Mouse (Mus musculus): ENCODE results near the gene Nav2.

GRCm38 (mm10) chr7:49091371-49091770 is 182.9 kb downstream of the Nav2 start:
- TF ChIP-seq ETS1 (conservative IDR thresholded peaks at IDR 0.05; ENCODE audit: low read depth, low read length): no peak
- TF ChIP-seq CTCF (conservative IDR thresholded peaks at IDR 0.05 in 1 of 2, IDR thresholded peaks at IDR 0.05 in 1 of 2; ENCODE audit: low read depth in 2 of 2, low read length in 2 of 2): no peak
- no peak for TF ChIP-seq POLR2A (IDR thresholded peaks at IDR 0.05; ENCODE audit: low read depth, low read length)
- TF ChIP-seq MAFK (IDR thresholded peaks at IDR 0.05; ENCODE audit: insufficient replicate concordance, low read length): no peak
- TF ChIP-seq KAT2A (IDR thresholded peaks at IDR 0.05; ENCODE audit: insufficient replicate concordance, low read length): no peak
- TF ChIP-seq EP300 (IDR thresholded peaks at IDR 0.05; ENCODE audit: low read length): no peak
- no peak for TF ChIP-seq GABPA (IDR thresholded peaks at IDR 0.05; ENCODE audit: insufficient replicate concordance, low read depth, low read length)
- no peak for TF ChIP-seq CHD1 (IDR thresholded peaks at IDR 0.05; ENCODE audit: low read depth, low read length)
- TF ChIP-seq PAX5 (IDR thresholded peaks at IDR 0.05; ENCODE audit: low read length): no peak
- no peak for TF ChIP-seq ZNF384 (IDR thresholded peaks at IDR 0.05; ENCODE audit: low read depth, low read length)
- no peak for TF ChIP-seq RCOR1 (conservative IDR thresholded peaks at IDR 0.05; ENCODE audit: low read depth, low read length)
- no peak for TF ChIP-seq HCFC1 (IDR thresholded peaks at IDR 0.05; ENCODE audit: low read depth, low read length)
- no peak for TF ChIP-seq TCF12 (IDR thresholded peaks at IDR 0.05; ENCODE audit: low read depth, low read length)
